Mouse (Mus musculus) small intestine, adult 2 months (tissue): ENCODE measurements at regions not wholly inside any gene's neighbourhood (a gene's known extent, or its start where the extent isn't known, plus 50 kb on each side); places are given as distances from the start of the nearest gene placed in this dataset.

ENCODE experiments used
- H3K27ac ChIP-seq: fragments of 200-500 bp; 2 replicates; pipeline ENCODE4 v1.5.1; 2012; ENCODE audit warnings: low read depth, low read length, control low read depth, inconsistent platforms; ENCODE audit not compliant: insufficient read depth
- H3K27me3 ChIP-seq: fragments of 200-500 bp; 2 replicates; pipeline ENCODE4 v1.6.1; 2012; ENCODE audit warnings: mild to moderate bottlenecking, moderate library complexity, low read length, inconsistent platforms; ENCODE audit not compliant: control insufficient read depth, insufficient read depth
- H3K36me3 ChIP-seq: fragments of 200-500 bp; 2 replicates; pipeline ENCODE4 v1.6.1; 2012; ENCODE audit warnings: mild to moderate bottlenecking, low read length, control low read depth, inconsistent platforms; ENCODE audit not compliant: control insufficient read depth, insufficient read depth
- H3K4me1 ChIP-seq: fragments of 200-500 bp; 2 replicates; pipeline ENCODE4 v1.6.1; 2012; ENCODE audit warnings: low read length, inconsistent platforms, mixed read lengths; ENCODE audit not compliant: control insufficient read depth, insufficient read depth, insufficient read length
- H3K4me3 ChIP-seq: fragments of 200-500 bp; 2 replicates; pipeline ENCODE4 v1.5.1; 2012; ENCODE audit warnings: low read depth, mild to moderate bottlenecking, control low read depth, inconsistent platforms, low read length, moderate library complexity
- CTCF ChIP-seq: fragments of 200-500 bp; IDR thresholded peaks from 2 replicates; pipeline ENCODE4 v1.5.1; 2012; ENCODE audit warnings: low read depth, mild to moderate bottlenecking, control low read depth, inconsistent platforms, low read length, moderate library complexity, mixed read lengths; ENCODE audit not compliant: insufficient replicate concordance, insufficient read length; ENCODE audit errors: extremely low read depth
- POLR2A ChIP-seq: fragments of 200-500 bp; IDR thresholded peaks from 2 replicates; pipeline ENCODE4 v1.6.1; 2012; ENCODE audit warnings: low read depth, mild to moderate bottlenecking, control low read depth, inconsistent platforms, low read length, moderate library complexity
- WGBS: fragments of 180-500 bp; shearing (Covaris S2); methylation state at CpG from one replicate; pipeline ENCODE4 v1.1.7; 2018; 5-methylcytosine and 5-hydroxymethylcytosine counted together

DNA sequence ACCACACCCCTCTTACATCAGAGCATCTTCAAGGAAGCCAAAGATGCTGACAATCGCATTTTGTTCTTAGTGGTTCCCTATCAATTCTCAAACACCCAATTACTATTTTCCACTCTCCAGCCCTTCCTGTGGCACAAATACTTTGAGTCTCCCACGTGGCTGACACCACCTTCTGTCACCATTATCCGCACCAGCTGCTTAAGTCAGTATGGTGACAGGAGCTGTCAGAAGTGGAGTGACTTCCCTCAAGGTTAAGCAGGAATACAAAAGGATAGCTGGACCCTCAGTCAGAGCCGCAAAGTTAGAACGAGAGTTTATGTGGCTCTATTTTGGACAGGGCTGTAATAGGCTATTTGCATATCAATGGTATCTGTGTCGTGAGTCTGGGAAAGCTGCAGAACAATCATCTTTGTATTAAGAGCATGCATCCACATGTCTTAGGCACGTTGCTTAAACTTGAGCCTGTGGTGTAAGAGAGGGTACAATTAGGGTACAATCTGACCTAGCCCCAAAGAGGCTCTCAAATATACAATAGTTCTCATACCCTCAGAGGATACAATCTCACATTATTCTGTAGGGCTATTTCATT is 155.5 kb upstream of the Slco3a1 start:
- WGBS = 61% methylated on average over 7 of the region's 7 CpGs
- Histone ChIP-seq H3K4me1 (no peaks in the 10 kb centered on the region), H3K27ac (no peak overlapping the region), H3K27me3 (no peaks in the 10 kb centered on the region), H3K4me3 (no peak overlapping the region), H3K36me3 (no peaks in the 10 kb centered on the region)
- TF ChIP-seq POLR2A (no peak), CTCF (no peak)

DNA sequence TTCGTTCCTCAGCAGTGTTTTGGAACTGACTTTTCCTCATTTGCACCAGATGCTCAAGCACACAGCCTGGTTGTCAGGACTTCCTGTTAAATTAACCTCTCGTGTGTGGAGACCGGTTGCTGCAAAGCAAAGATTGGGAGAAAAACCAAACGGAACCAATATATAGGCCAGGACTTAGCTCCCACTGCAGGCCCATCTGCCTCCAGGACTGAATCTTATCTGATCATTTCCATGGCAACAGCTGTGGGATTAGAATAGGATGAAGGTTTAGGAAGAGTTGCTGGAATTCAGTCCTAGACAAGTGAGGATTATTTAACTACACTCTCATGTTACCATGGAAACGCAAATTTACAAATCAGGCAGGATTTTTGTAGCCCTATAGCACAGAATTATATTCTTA is 154.4 kb upstream of the Slco3a1 start:
- Histone ChIP-seq H3K4me3 (no peak overlapping the region), H3K27ac (no peak overlapping the region), H3K27me3 (no peaks in the 10 kb centered on the region), H3K4me1 (no peaks in the 10 kb centered on the region), H3K36me3 (no peaks in the 10 kb centered on the region)
- 59% methylated on average over 5 of the region's 5 CpGs for WGBS
- no peak for TF ChIP-seq POLR2A
- TF ChIP-seq CTCF = no peak

DNA sequence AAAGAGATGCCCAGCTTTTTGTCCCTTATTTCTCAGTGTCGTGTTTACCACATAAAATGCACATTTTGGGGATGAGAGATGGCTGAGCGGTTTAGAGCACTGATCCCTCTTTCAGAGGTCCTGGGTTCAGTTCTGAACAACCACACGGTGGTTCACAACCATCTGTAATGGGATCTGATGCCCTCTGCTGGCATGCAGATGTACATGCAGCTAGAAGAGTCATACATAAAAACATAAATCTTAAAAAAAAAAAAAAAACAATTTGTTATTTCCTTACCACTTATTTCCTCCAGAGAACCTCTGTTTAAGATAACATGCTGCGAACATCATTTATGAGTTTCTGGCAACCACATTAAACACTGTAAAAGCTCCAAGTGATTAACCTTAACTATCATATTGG is 149.0 kb upstream of the Slco3a1 start:
- WGBS = 70% methylated on average over 4 of the region's 4 CpGs
- TF ChIP-seq POLR2A (no peak), CTCF (peak; percentile 32; the same call in 1 of the 2 replicates)

DNA sequence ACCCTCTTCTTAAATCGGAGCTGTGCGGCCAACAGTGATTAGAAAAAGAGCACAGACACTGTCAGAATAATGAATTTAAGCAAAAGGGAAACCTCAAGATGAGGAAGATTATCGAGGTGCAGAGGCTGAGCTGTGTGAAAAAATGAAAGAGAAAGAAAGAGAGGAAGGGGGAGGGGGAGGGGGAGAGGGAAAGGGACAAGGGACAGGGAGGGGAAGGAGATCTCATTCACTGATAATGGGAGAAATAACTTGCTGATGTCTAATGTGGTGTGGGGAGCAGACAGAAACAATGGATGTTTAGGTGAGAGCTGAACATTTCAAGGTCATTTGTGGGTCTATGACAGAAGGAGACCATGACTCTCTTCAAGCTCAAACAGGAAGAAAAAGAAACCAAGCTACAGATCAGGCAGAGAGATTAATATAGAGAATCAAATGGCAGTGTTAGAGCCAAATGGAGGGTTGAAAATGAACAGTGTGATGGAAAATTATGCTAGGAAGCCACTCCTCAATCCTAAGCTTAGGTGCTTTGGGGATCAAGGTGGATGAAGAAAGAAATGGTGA is 143.3 kb upstream of the Slco3a1 start:
- Histone ChIP-seq H3K27ac (no peak overlapping the region), H3K4me1 (0 out of 2 replicates have a peak, but pooled peaks cover 3% of the 10 kb centered on the region), H3K27me3 (no peaks in the 10 kb centered on the region), H3K36me3 (no peaks in the 10 kb centered on the region), H3K4me3 (no peak overlapping the region)
- 64% methylated on average over 3 of the region's 3 CpGs for WGBS
- TF ChIP-seq CTCF (no peak), POLR2A (no peak)

More for the DNA sequence above, 149.0 kb upstream of the Slco3a1 start:
- Histone ChIP-seq H3K27me3 (no peaks in the 10 kb centered on the region), H3K4me1 (no peaks in the 10 kb centered on the region), H3K36me3 (no peaks in the 10 kb centered on the region), H3K27ac (no peak overlapping the region), H3K4me3 (no peak overlapping the region)

DNA sequence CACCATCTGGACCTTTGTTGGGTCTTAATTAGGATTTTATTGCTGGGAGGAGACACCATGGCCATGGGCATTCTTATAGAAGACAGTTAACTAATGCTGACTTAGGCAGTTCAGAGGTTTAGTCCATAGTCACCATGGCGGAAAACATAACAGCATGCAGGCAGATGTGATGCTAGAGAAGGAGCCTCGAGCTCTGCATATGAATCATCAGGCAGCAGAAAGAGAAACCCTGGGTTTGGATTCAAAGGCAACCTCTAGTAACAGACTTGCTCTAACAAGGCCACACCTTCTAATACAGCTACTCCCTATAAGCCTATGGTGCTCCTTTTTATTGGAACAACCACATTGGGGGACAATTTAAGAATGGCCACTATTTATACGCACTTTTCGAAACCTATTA is 141.7 kb upstream of the Slco3a1 start:
- Histone ChIP-seq H3K4me1 (0 out of 2 replicates have a peak, but pooled peaks cover 3% of the 10 kb centered on the region), H3K4me3 (no peak overlapping the region), H3K36me3 (no peaks in the 10 kb centered on the region), H3K27me3 (no peaks in the 10 kb centered on the region), H3K27ac (no peak overlapping the region)
- no peak for TF ChIP-seq CTCF
- no peak for TF ChIP-seq POLR2A
- WGBS = 85% methylated on average over 4 of the region's 4 CpGs

DNA sequence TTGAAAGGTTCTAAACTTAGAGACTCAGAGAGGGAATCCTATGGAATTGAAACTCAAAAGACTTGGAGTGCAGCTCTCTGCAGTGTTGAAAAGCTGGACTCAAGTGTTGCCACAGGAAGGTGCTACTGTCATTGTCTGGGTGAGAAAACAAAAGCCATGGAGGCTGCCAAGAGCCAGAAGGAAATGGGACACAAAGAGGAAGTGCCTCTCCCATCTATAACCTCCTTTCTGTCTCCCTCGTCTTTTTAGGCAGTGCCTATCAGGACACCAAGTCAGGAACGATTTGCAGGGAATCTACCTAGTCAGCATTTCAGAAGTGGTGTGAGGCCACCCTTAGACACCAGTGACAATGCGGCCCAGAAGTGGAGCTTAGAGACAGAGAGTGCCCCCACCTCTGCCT is 138.5 kb upstream of the Slco3a1 start:
- Histone ChIP-seq H3K27ac (no peak overlapping the region), H3K4me3 (no peak overlapping the region), H3K27me3 (no peaks in the 10 kb centered on the region), H3K4me1 (0 out of 2 replicates have a peak, but pooled peaks cover 3% of the 10 kb centered on the region), H3K36me3 (no peaks in the 10 kb centered on the region)
- TF ChIP-seq CTCF = no peak
- no peak for TF ChIP-seq POLR2A
- 51% methylated on average over 3 of the region's 3 CpGs for WGBS

DNA sequence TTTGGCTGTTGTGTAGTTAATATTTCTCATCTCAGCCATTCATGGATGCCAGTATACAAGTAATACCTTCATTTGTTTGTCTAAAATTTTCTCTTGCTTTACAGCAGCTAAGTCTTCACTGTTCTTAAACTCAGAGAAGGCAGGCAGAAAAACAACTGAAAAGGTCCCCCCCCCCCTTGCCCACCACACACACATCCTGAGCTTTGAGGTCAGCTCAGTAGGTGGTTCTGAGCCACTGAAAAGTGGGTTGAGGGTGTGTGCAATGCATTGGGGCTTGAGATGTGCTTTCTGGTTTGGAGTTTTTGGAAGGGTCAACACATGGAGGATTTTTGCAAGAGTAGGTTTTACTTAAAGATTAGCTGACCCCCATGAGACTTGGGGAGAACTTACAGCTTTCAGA is 136.1 kb upstream of the Slco3a1 start:
- TF ChIP-seq POLR2A (no peak), CTCF (no peak)
- Histone ChIP-seq H3K4me1 (0 out of 2 replicates have a peak, but pooled peaks cover 3% of the 10 kb centered on the region), H3K27ac (no peak overlapping the region), H3K36me3 (no peaks in the 10 kb centered on the region), H3K4me3 (no peak overlapping the region), H3K27me3 (no peaks in the 10 kb centered on the region)

DNA sequence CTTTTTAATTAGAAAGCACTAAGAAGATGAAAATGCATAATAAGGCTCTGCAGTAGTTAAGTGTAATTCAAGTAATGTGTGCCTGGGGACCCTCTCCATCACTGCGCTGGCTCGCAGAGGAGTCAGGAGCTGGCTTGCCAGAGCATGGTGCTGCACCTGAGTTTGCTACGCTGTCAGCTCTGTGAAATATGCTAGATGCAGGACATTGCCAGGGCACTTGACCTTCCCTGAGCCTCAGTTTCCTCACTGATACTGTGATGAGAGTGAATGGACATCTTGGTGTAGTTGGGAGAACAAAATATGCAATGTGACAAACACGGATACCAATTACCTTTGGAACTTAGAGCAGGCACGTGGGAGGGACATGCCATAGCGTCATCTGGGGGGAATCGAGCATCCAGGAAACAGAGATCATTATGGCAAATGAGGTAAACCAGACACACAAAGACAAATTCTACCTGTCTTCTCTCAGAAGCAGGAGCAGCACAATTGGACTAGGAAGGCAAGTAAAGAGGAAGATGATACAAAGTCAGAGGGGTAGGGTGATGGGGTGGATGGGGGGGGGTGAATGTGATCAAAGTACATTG is 133.6 kb upstream of the Slco3a1 start:
- no peak overlapping the region for H3K27ac ChIP-seq
- 75% methylated on average over 7 of the region's 7 CpGs for WGBS

More for the DNA sequence above, 133.6 kb upstream of the Slco3a1 start:
- no peaks in the 10 kb centered on the region for H3K36me3 ChIP-seq
- 0 out of 2 replicates have a peak, but pooled peaks cover under 1% of the 10 kb centered on the region for H3K4me1 ChIP-seq
- no peak overlapping the region for H3K4me3 ChIP-seq
- no peaks in the 10 kb centered on the region for H3K27me3 ChIP-seq
- no peak for TF ChIP-seq POLR2A
- TF ChIP-seq CTCF = no peak
